Mouse (Mus musculus) ovary, postnatal 36 days (tissue): ENCODE results near the gene Klhl29.

Source experiments
- DNase-seq: peaks from one replicate; pipeline ENCODE4 v3.0.0; 2022; ENCODE audit warnings: low spot score, mixed read lengths

The Klhl29 gene

DNA sequence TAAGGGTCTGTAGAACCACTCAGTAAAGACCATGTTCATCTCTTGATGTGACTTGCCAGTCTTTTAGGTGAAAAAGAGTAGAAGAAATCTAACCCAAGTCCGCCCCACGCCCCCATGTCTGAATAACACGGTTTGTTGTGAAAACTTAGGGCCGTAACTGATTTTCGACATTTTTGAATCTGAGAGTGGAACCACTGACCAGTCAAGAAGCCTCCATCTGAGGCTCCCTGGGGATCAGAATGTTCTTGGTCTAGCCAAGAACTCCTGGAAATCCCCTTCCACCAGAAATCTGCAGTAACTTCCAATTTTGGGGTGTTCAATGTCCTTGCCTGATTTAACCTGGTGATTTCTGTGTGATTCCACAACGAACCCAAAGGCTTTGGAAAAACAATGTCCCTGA is 189.9 kb downstream of the Klhl29 start:
- DNase-seq: no peak

DNA sequence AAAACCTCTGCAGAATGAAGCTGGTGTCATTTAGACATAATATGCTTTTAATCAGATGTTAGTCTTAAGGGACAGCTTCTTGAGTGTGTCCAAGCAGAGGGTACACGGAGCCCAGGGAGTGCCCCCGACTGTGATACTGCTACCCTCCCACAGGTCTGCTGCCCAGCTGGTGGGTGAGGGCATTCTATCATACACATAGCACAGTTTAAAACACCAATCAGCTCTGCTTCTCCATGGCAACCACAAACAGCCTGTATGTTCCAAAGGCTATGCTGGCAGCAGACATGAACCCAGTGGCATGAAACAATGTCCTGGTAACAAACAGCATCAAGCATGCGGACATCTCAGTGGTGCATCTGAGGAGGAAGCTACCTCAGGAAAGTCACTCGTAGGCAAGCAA is 192.9 kb downstream of the Klhl29 start:
- no peak for DNase-seq

DNA sequence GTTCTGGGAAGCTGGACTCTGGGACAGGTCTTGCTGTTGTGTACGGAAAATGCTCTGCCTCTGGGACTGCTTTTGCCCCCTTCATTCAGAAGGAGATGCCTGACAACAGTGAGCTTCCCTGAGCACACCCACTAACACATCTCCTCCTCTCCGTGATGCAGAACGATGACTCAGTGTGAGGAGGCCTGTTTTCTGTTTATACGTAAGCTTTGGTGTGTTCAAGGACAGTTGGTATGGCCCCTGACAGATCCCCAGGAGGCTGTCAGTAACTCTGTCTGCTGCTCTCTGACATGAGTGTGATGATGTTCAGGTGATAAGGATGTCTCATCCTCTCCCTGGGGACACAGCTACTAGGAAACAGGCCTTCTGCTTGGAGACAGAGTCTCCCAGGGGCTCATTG is 193.3 kb downstream of the Klhl29 start:
- no peak for DNase-seq

DNA sequence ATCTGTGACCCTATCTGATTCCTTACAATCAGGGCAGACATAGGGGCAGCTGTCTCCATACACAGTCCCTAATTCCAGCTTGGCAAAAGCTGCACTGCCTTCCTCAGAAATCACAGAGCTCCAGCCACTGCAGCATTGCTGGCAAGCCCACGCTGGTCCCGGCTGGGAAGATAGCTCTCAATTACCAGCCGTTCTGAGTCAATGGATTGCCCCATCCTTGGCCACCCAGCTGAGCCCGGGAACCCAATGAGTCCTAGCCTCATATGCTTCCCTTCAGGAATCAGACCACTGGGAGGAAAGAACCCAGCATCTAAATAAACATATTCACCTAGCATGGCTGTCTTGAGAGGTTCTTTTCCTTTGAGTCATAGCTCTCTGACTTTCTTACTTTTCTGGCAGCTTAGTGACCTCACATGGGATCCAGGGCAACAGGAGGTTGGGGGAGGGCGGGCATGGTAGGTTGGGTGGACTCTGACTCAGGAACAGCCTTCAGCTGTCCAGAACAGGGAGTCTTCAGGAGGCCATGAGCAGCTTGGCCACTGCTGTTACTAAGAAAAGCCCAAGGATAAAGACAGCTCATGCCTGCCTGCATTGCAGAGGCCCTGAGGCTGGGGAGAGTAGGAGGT is 198.7 kb downstream of the Klhl29 start:
- DNase-seq: peak; percentile 38

DNA sequence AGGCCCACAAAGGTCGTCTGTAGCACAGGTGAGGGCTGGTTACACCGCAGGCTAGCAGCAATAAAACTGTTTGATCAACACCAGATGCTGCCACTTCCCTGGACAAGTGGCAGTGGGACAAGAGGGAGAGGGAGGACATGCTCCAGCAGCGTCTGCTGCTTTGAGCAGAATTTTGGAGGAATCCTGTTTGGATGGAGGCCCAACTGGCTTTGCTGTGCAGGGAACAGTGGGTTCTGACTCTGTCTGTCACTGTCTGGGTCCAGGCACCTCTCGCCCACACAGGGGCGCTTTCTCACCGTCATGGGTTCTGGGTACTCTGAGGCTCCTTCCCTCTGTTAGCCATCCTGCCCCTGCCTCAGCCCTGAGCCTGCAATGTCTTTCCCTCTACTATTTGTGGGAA is 209.3 kb downstream of the Klhl29 start:
- no peak for DNase-seq

DNA sequence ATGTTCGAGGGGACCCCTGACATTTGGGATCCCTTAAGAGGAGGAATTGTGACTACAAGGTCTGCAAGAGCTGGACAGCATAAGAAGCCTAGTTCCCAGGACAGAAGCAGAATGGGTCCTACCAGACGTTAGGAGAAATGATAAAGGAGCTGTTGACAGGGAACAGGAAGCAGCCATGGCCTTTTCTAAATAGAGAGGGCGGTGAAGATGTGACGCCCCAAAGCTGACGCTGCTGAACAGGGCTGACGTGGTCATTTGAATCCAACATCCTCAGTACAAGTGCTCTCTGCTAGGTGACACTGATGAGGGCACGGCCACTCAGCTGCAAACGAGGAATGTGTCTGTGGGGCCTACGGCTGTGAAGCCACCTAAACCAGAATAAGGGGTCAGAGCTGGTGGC is 210.1 kb downstream of the Klhl29 start:
- DNase-seq: no peak

DNA sequence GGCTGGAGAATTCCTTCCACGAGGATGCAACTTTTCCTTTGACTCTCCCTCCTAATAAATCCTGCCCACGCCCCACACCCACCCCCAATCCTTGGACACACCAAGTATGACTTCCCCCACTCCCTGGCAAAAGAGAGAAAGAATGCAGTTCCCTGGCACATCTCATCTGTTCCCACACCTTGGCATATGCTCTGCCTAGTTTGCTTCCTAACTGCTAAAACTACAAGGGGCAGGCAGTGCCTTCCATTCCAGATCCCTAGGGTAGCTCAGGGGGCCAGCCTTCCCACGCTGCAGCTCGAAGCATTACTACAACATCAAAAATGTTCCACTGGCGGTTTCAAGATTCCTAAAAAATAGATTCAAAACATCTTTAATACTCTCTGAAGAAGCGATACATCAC is 212.8 kb downstream of the Klhl29 start:
- no peak for DNase-seq

DNA sequence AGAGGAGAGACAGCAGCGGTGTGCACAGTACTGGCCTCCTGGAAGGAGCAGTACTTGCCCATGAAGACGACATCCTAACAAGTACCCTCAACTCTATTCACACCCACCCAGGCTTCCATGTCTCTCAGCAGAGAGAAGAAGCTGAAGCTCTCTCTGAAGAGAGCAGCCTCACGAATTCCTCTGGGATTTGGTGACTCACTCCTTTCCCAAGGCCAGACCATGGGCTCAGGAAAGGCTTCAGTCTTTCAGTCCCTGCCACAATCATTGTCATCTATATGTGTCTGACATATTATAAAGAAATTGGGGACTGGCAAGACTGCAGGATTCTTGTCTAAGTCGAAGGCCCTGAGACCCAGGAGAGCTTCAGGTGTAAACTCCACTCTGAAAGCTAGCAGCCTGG is 213.9 kb downstream of the Klhl29 start:
- no peak for DNase-seq

DNA sequence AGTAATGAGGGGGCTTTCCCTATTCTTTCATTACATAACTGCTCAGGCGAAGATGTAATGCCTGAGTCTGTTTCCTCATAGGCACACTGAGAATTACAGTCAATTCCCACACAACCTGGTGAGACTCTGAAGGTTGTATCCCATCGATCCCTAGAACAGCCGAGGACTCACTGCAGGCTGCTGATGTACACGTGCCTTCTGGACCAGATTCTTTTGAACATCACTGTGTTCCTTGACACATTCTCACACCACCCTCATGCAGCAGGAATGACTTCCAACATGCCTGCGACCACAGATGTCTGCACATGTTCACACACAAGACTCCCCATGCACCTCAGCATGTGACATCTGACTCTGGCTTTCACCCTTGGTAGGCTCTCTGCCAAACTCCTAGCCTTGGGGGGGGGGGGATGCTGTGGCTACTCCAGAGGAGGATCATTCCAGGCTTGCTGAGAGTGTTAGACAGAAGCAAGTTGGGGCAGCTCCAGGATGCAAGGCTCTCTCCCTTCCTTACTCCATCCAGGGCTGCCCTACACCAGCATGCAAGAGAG is 217.5 kb downstream of the Klhl29 start:
- DNase-seq: no peak

DNA sequence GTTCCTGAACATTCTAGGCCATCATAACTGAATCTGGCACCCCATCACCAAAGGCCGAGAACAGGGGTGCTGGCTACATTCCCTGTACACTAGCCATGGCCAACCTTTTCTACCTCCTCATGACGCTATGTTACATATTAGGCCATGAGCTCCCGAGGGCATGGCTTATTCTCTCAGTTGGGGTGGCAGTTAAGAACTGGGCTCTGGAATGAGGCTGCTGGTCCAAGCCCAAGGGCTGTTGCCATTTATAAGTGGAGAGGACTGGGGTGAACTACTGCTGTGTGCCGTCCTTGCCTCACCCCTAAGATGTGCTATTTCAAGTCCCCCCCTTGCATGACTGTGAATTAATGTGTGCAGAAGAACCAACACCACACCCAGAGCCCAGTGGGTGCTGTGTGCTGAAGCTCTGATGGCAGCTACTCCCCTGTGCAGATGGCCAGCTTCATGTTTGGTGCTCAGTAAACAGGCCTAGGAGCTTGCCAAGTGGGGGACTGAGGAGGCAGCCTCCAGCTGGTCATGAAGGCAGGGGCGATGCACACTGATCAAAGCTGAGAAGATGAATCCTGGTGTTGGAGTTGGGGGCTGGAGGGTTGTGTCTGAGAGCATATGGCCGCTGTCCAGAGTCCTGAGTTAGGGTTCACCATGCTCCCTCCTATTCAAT is 218.3 kb downstream of the Klhl29 start:
- no peak for DNase-seq

DNA sequence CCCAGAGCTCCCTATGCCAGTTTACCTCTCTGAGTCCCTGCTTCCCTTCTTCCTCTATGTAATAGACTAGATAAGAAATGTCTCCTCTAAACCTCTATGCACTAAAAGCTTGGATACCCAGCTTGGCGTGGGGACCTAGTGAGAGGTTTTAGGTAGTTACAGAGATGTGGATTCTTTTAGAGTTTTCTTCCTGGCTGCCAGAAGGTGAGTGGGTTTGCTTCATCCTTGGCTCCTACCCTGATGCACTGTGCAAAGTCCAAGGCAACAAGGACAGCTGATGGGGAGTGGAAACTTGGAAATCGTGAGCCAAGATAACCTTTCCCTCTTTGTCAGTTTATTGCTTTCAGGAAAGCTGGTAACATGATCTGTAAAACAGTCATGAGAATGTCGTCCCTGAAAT is 220.3 kb downstream of the Klhl29 start:
- DNase-seq: no peak

DNA sequence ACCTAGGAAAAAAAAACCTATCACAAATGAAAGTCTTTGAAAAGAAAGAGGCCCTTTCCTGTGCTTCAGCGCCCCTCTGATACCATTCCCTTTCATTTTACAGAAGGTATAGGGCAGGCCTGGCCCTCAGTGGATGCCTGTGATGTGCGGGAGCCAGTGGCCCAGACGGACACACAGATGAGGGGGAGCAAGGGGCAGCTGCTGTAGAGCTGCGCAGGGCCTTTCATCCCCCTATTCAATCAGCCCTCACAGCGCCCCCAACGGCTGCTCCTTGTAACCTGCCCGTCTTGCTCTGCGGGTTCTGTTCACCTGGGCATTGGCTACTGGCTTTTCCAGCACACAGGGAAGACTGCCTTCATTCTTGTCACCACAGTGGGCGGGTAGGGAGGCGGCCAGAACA is 223.6 kb downstream of the Klhl29 start:
- peak; percentile 15 for DNase-seq

DNA sequence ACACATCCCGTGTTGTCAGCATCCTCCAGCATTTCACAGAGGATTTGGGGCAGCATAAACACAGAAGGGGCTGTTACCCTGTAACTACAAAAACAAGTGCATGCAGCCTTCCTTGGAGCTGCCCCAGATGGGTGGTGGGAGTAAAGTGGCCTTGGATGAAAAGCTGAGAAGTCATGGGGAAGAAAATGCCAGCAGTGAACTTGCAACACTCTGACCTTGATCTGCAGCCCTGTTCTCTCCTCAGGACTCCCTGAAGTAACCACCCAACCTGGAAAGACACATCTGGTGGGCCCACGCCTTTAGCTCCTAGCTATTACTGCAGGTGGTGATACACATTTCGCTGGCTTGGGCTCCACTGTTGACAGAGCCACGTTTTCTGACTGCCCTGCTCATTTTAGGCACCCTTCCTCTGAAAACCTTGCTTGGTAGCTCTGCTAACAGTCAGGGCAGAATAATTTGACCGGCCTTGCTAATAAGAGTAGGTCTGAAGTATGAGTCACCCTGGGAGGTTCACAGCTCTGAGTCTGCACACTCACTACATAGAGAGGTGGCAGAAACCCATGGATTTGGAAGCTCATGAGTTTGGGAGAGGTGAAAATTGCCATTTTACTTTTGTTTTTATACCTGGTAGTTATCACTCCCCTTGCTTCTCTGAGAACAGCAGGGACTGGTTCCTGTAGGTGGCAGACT is 228.0 kb downstream of the Klhl29 start:
- peak; percentile 12 for DNase-seq

DNA sequence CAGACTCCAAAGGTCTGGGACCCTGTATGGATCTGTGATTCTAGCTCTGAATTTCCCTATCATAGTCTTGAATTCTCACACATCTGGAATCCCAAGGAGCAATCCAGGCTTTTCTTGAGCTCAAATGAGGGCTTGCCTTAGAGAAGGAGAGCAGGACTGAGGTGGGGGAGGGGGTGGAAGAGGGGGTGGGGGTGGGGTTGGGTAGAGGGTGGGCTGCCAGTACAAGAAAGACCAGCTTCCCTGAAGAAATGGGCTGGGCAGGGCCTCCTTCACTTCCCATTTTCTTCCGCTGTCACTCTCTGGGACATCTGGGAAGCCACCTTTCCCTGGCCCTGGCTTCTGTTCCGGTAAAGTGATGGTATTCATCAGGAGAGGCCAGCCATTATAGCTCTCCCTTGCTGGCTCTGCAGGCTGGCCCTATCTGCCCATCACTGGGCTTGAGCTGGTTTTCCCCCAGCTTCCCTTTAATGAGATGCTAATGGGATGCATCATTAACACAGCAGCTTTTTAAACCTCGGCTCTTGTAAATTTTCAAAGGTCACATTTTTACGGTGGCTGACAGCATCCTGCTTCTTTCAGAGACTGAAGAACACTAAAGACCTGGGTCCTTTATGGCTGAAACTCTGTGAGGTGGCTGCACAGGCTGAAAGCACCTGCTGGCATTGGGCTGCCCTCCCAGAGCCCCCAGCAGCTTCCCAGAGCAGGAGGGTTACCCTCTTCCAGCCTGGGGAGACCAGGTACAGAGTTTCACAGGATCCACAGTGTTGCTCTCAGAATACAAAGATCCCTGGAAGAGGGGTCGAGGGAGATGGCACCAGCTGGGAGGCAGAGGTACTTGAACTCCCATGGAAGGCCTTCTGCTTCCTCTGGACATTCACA is 231.3 kb downstream of the Klhl29 start:
- DNase-seq: no peak

DNA sequence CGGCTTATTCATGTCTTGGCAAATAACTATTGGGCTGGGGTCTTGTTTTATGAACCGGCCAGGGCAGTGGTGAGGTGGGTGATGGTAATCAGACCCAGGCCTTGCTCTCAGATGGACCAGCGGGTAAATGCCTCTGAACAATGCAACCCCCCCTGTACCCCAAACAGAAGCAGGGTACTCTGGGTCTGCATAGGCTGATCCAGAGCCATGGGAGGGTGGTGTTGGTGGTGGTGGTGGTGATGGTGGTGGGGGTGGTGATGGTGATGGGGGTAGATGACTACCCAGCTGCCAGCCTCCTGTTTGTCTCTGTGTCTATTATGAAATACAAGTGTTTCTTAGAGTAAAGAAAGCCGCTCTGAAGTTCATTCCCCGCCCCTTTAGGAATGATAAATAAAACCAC is 232.3 kb downstream of the Klhl29 start:
- no peak for DNase-seq

DNA sequence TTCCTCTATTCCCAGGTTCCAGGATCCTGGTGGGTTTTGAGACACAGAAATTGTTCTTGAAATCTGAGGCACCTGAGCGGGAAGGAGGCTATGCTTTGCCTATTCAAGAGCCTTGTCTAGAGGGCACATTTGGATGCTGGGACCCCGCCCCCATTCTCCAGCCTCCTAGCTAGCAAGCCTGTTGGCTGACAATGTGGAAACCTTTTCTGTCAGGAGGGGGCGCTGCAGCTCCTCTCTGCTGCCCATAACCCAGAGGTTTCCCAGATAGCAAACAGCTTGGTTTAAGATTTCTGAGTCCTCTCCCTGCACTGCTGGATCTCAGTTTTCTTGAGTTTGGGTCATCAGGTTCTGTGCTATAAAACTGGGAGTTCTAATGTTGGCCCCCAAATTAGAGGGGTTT is 232.7 kb downstream of the Klhl29 start:
- DNase-seq: peak; percentile 81

DNA sequence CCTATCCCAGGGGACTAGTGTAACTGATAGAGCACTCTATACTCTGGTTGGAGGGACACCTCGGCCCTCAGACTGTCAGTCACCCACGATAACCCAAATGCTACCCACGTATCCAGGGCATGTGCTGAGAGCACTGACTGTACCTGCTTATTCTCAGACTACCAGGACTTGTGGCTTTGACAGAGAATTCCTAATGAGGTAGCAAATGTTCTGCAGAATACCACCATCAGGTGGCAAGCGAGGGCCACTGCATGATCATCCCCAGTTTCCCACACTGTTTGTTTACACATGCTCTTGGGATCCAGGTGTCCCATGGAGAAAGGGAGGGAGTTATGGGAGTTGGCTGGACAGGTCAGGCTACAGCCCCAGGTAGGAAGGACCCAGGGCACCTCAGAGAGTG is 234.4 kb downstream of the Klhl29 start:
- no peak for DNase-seq

DNA sequence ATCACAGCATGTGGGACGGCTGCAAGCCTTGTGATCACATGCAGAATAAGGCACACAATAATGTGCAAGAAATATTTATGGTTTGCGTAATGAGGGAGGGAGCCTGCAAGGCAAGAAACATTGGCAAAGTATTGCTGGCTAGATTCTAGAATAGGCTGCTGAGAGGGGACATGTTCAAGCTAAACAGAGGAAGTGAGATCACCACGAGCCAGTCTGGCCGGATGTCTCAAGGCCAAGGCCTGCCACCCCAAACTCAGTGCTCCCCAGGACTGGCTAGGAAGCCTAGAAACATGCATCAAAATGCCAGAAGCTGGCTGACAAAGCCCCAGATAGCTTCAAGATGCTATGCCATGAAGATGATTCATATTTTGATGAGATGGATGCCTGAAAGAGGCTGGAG is 236.2 kb downstream of the Klhl29 start:
- no peak for DNase-seq

DNA sequence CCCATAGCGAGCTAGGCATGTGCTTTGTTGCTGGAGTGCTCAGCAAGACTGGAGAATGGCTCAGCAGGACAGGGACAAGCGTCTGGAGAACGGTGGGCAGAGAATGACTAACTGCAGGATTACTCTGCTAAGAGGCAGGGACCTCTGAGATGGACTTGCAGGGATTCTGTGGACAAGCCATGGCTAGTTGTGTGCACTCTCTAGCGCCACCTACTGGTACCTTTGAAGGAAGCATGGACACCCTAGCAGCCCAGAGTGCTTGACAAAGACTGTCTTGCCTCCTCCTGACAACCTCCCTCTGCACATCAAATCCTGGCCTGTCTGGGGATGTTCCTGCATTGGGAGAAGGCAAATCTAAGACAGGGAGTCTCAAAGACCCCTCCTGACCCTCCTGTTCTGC is 239.2 kb downstream of the Klhl29 start:
- DNase-seq: peak; percentile 22

DNA sequence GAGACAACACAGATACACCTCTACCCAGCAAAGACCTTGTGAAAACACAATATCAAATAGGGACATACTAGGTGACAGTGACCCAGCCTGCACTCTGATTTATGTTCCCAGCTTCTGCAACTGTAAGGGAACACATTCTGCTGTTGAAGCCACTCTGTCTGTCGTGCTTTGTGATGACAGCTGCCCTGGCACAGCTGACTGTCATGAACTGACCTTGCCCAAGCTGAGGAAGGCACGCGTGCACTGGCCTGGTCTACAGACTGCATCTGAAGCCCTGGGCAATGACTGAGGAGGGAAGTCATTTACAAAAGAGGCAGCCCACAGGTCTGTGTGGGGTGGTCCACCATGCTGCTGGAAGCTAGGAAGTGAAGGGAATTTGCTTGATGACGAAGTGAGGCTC is 246.3 kb downstream of the Klhl29 start:
- DNase-seq: no peak

DNA sequence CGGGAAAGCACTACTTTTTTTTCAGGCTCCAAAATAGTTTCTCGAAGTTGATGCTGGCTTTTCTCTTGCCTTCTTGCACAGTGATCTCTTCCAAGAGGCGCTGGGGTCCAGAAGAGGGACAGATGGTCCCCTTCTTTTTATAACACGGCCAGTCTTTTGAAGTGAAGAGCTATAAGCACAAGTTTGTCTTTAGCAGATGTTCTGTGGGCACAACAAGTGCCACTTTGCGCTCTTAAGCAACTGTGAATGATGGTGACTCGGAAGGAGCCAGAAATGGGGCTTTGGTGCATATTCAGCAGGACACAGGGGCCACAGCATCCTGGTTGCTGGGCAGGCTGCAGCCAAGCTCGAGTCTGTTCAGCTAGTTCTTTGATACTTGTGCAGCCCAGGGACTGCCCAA is 249.6 kb downstream of the Klhl29 start:
- no peak for DNase-seq

DNA sequence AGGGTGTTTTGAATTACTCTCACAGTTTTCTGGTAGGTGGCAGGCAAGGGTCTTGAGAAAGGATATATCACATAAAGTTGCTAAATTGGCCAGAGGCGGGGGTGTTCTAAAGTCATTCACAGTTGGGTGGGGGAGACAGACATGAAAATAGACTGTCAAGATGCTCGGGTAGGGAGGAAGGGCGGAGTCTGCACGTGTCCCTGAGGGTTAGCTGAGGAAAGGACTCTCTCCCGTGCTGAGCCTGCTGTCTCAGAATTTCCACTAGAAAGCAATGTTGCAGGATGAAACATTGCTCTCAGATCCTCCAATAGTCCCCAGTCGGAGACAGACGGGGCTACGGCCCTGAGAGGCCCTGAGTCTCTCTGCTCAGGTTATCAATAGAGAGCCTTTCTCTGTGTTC is 252.5 kb downstream of the Klhl29 start:
- no peak for DNase-seq
